10 mouse cellular contexts compared by ENCODE assay signal in the genomic region with DNA sequence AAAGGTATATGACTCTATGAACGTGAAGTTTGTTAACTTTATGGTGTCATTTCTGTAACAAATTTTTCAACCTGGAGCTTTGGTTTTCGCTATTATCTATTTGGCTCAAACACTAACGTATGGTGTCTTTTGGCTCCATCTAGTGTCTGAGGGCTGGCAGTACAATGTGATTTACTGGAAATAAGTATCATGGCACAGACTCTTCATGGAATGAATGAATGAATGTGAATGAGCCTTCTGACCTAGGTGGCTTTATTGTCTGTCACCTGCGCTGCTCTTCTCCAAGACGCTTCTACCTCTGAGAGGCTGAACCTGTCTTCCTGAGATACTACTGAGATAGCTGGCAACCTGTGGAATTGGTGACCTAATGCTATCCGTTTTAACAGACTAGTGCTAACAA.
DNase-seq lines count a peak whose midpoint lies in the region; ATAC-seq and TF ChIP-seq lines count a peak whose summit lies in the region.
"Had no signal": no experiment of that assay in that cellular context is flagged by ENCODE, and none has a peak within 500 bp of the region (broad histone marks: within the 10 kb centered on the region; RNA-seq: fewer than 3 reads in every experiment).

No protein-coding gene starts in this region.

- TF ChIP-seq POLR2A in thymus, adult 2 months (IDR thresholded peaks at IDR 0.05; ENCODE audit: control insufficient read depth, extremely low read depth, insufficient read depth, low read length, poor library complexity): no peak

- 28% methylated on average over 6 of the region's 6 CpGs for WGBS in thymus, adult 2 months
- WGBS in forebrain, embryonic 12.5 days: 26% methylated on average over 6 of the region's 6 CpGs
- WGBS in kidney, postnatal 0 days: 21% methylated on average over 6 of the region's 6 CpGs
- 21% methylated on average over 6 of the region's 6 CpGs for WGBS in stomach, postnatal 0 days

- no peaks in the 10 kb centered on the region for H3K27me3 ChIP-seq in thymus, adult 2 months (ENCODE audit: control insufficient read depth, insufficient read depth, low read length)
- H3K27me3 ChIP-seq in forebrain, embryonic 12.5 days: no peaks in the 10 kb centered on the region
- no peaks in the 10 kb centered on the region for H3K27me3 ChIP-seq in kidney, postnatal 0 days (ENCODE audit: insufficient read depth, low read length)
- H3K27me3 ChIP-seq in stomach, postnatal 0 days (ENCODE audit: control insufficient read depth, insufficient read depth, low read length): no peaks in the 10 kb centered on the region
- H3K27me3 ChIP-seq: heart, embryonic 13.5 days; neural tube, embryonic 13.5 days had no signal

- no peak for TF ChIP-seq CTCF in thymus, adult 2 months (IDR thresholded peaks at IDR 0.05; ENCODE audit: borderline replicate concordance, control insufficient read depth, extremely low read depth, insufficient read depth, low read length, poor library complexity)
- peak; percentile 85 for TF ChIP-seq CTCF in kidney, postnatal 0 days (IDR thresholded peaks at IDR 0.05; ENCODE audit: low read depth)
- TF ChIP-seq CTCF in stomach, postnatal 0 days (IDR thresholded peaks at IDR 0.05; ENCODE audit: low read depth): peak; percentile 90

- no peak overlapping the region for H3K4me2 ChIP-seq in forebrain, embryonic 12.5 days
- H3K4me2 ChIP-seq in kidney, postnatal 0 days (ENCODE audit: low read length): no peak overlapping the region
- no peak overlapping the region for H3K4me2 ChIP-seq in stomach, postnatal 0 days (replicated peaks; ENCODE audit: low read depth)
- H3K4me2 ChIP-seq: heart, embryonic 13.5 days; neural tube, embryonic 13.5 days had no signal

- H3K4me1 ChIP-seq in thymus, adult 2 months (replicated peaks; ENCODE audit: control insufficient read depth, insufficient read depth, low read length): no peaks in the 10 kb centered on the region
- H3K4me1 ChIP-seq in forebrain, embryonic 12.5 days: no peaks in the 10 kb centered on the region
- H3K4me1 ChIP-seq in kidney, postnatal 0 days (replicated peaks; ENCODE audit: insufficient read depth, low read length): no peaks in the 10 kb centered on the region
- H3K4me1 ChIP-seq in stomach, postnatal 0 days (replicated peaks; ENCODE audit: control insufficient read depth, insufficient read depth): no peaks in the 10 kb centered on the region
- H3K4me1 ChIP-seq: heart, embryonic 13.5 days; neural tube, embryonic 13.5 days had no signal

- H3K9me3 ChIP-seq in forebrain, embryonic 12.5 days: no peaks in the 10 kb centered on the region
- no peaks in the 10 kb centered on the region for H3K9me3 ChIP-seq in kidney, postnatal 0 days (replicated peaks; ENCODE audit: low read length)
- no peaks in the 10 kb centered on the region for H3K9me3 ChIP-seq in stomach, postnatal 0 days (ENCODE audit: control insufficient read depth, low read length)
- H3K9me3 ChIP-seq: heart, embryonic 13.5 days; neural tube, embryonic 13.5 days had no signal

- peak; percentile 17 for DNase-seq in adrenal gland, adult 2 months
- DNase-seq in adrenal gland, adult 8-10 months: no peak
- peak; percentile 22 for DNase-seq in thymus, adult 2 months
- DNase-seq in thymus, adult 18-20 months: no peak
- DNase-seq in kidney, postnatal 0 days (ENCODE audit: low spot score): peak; percentile 74
- DNase-seq in stomach, postnatal 0 days (ENCODE audit: low spot score): no peak

- no peak for TF ChIP-seq EP300 in stomach, postnatal 0 days (optimal IDR thresholded peaks at IDR 0.05)

- no peak overlapping the region for H3K27ac ChIP-seq in thymus, adult 2 months (ENCODE audit: control insufficient read depth, insufficient read depth, low read length)
- H3K27ac ChIP-seq in forebrain, embryonic 12.5 days: no peak overlapping the region
- no peak overlapping the region for H3K27ac ChIP-seq in kidney, postnatal 0 days
- no peak overlapping the region for H3K27ac ChIP-seq in stomach, postnatal 0 days (replicated peaks)
- H3K27ac ChIP-seq: heart, embryonic 13.5 days; neural tube, embryonic 13.5 days had no signal

- ATAC-seq in forebrain, embryonic 12.5 days (ENCODE audit: low FRiP score): 0 out of 2 replicates have a peak, but pooled peaks have one; percentile 27
- no peak for ATAC-seq in kidney, postnatal 0 days (replicated peaks; ENCODE audit: low FRiP score, low read depth)
- peak; percentile 94 for ATAC-seq in megakaryocyte, adult 5-6 weeks (ENCODE audit: poor library complexity, severe bottlenecking)
- no peak for ATAC-seq in stomach, postnatal 0 days (ENCODE audit: low FRiP score, low TSS enrichment)

- H3K36me3 ChIP-seq in thymus, adult 2 months (ENCODE audit: control insufficient read depth, insufficient read depth, low read length): no peaks in the 10 kb centered on the region
- H3K36me3 ChIP-seq in forebrain, embryonic 12.5 days (replicated peaks): no peaks in the 10 kb centered on the region
- no peaks in the 10 kb centered on the region for H3K36me3 ChIP-seq in kidney, postnatal 0 days (ENCODE audit: insufficient read depth, low read length)
- H3K36me3 ChIP-seq in stomach, postnatal 0 days (ENCODE audit: control insufficient read depth, insufficient read depth, low read length): no peaks in the 10 kb centered on the region
- H3K36me3 ChIP-seq: heart, embryonic 13.5 days; neural tube, embryonic 13.5 days had no signal

- H3K4me3 ChIP-seq in thymus, adult 2 months (ENCODE audit: control insufficient read depth, insufficient read depth, low read length): no peak overlapping the region
- no peak overlapping the region for H3K4me3 ChIP-seq in forebrain, embryonic 12.5 days (replicated peaks)
- no peak overlapping the region for H3K4me3 ChIP-seq in kidney, postnatal 0 days (replicated peaks; ENCODE audit: low read depth, low read length)
- no peak overlapping the region for H3K4me3 ChIP-seq in stomach, postnatal 0 days (ENCODE audit: low read depth, low read length)
- H3K4me3 ChIP-seq: heart, embryonic 13.5 days; neural tube, embryonic 13.5 days had no signal

- H3K9ac ChIP-seq in forebrain, embryonic 12.5 days: no peak overlapping the region
- no peak overlapping the region for H3K9ac ChIP-seq in kidney, postnatal 0 days (ENCODE audit: low read depth, low read length)
- H3K9ac ChIP-seq in stomach, postnatal 0 days (ENCODE audit: low read length): no peak overlapping the region
- H3K9ac ChIP-seq: heart, embryonic 13.5 days; neural tube, embryonic 13.5 days had no signal

Comparison
In these comparisons a context has a peak if more than half of its experiments do, and no peak if none do; other contexts are left out.
1. DNase-seq: peak in adrenal gland, adult 2 months (single experiment), thymus, adult 2 months (single experiment) and kidney, postnatal 0 days (single experiment); none in adrenal gland, adult 8-10 months (single experiment), thymus, adult 18-20 months (0 of 2) and stomach, postnatal 0 days (single experiment).
2. ATAC-seq: peak in forebrain, embryonic 12.5 days (single experiment) and megakaryocyte, adult 5-6 weeks (single experiment); none in kidney, postnatal 0 days (single experiment) and stomach, postnatal 0 days (single experiment).